Mouse (Mus musculus) thymus, postnatal 10 days (tissue): ENCODE data around the gene Lmod2.

Experiments
- DNase-seq, 2 experiments: peaks; one replicate each; pipeline ENCODE4 v3.0.0; 2021; ENCODE audit warnings: low spot score in 2 of 2

Gene Lmod2

GRCm38 (mm10) chr6:24601668-24602067 lies 4.1 kb downstream of the Lmod2 start:
- DNase-seq = no peak

- DNase-seq = no peak
These were observed 4.8 kb downstream of the Lmod2 start for GRCm38 (mm10) chr6:24602351-24602750.

GRCm38 (mm10) chr6:24602993-24603392 lies 5.4 kb downstream of the Lmod2 start:
- no peak for DNase-seq

- DNase-seq = no peak
These were observed 6.7 kb downstream of the Lmod2 start for GRCm38 (mm10) chr6:24604289-24604688.

- DNase-seq = no peak
These were observed 8.1 kb downstream of the Lmod2 start for GRCm38 (mm10) chr6:24605631-24606030.

GRCm38 (mm10) chr6:24606512-24606911 lies 8.9 kb downstream of the Lmod2 start:
- DNase-seq = no peak

- DNase-seq = no peak
These were observed 10.0 kb downstream of the Lmod2 start for GRCm38 (mm10) chr6:24607531-24607930.

- no peak for DNase-seq
These were observed 10.6 kb downstream of the Lmod2 start for GRCm38 (mm10) chr6:24608129-24608528.

GRCm38 (mm10) chr6:24608682-24609081 lies 11.1 kb downstream of the Lmod2 start:
- no peak for DNase-seq

GRCm38 (mm10) chr6:24609531-24609930 lies 12.0 kb downstream of the Lmod2 start:
- no peak for DNase-seq

GRCm38 (mm10) chr6:24610358-24610757 lies 12.8 kb downstream of the Lmod2 start:
- DNase-seq = no peak

- no peak for DNase-seq
These were observed 14.7 kb downstream of the Lmod2 start for GRCm38 (mm10) chr6:24612074-24612755.

- DNase-seq = no peak
These were observed 15.8 kb downstream of the Lmod2 start for GRCm38 (mm10) chr6:24613346-24613745.

GRCm38 (mm10) chr6:24613918-24614317 lies 16.4 kb downstream of the Lmod2 start:
- no peak for DNase-seq

GRCm38 (mm10) chr6:24616746-24617145 lies 19.2 kb downstream of the Lmod2 start:
- no peak for DNase-seq

GRCm38 (mm10) chr6:24619285-24620045 lies 21.9 kb downstream of the Lmod2 start:
- no peak for DNase-seq

GRCm38 (mm10) chr6:24620936-24621335 lies 23.4 kb downstream of the Lmod2 start:
- DNase-seq = no peak

- no peak for DNase-seq
These were observed 24.5 kb downstream of the Lmod2 start for GRCm38 (mm10) chr6:24622098-24622497.

- DNase-seq = peak in 1 of 2 experiments; percentile 40
These were observed 30.0 kb downstream of the Lmod2 start for GRCm38 (mm10) chr6:24627586-24628030.

GRCm38 (mm10) chr6:24628499-24628898 lies 30.9 kb downstream of the Lmod2 start:
- no peak for DNase-seq

GRCm38 (mm10) chr6:24632061-24632460 lies 34.5 kb downstream of the Lmod2 start:
- no peak for DNase-seq

GRCm38 (mm10) chr6:24634065-24634464 lies 36.5 kb downstream of the Lmod2 start:
- DNase-seq = no peak

GRCm38 (mm10) chr6:24635814-24636213 lies 38.3 kb downstream of the Lmod2 start:
- no peak for DNase-seq
